Mouse (Mus musculus): ENCODE measurements around the gene Dact3.

- TF ChIP-seq CTCF (IDR thresholded peaks at IDR 0.05; ENCODE audit: control insufficient read depth, insufficient read depth, insufficient read length) (no peak), CEBPB (IDR thresholded peaks at IDR 0.05; ENCODE audit: low read depth) (no peak), USF1 (IDR thresholded peaks at IDR 0.05; ENCODE audit: low read depth) (no peak), MYOG (IDR thresholded peaks at IDR 0.05; ENCODE audit: control insufficient read depth, extremely low read depth, insufficient read length) (no peak)
Measured at GRCm38 (mm10) chr7:16920818-16921791, 46.0 kb downstream of the Dact3 start.

Measured in C2C12 (cell line).